Mouse (Mus musculus): ENCODE results near the gene Prl2b1. TPM values are rescaled to one million over a fixed set of nuclear protein-coding genes. Genes with fewer than 3 reads are reported as not detected.

Gene Prl2b1
- not detected in 2 replicates for polyA plus RNA-seq (2012; rRNA removed)

GRCm38 (mm10) chr13:27390746-27391145 is at the start of gene Prl2b1:
Prl2b1 (minus strand) TSS chr13:27390846.
- Histone ChIP-seq H3K4me1 (ENCODE audit: control insufficient read depth, insufficient read depth, low read length) (no peaks in the 10 kb centered on the region), H3K4me3 (replicated peaks; ENCODE audit: extremely low read depth, low read depth, low read length) (no peak within 1 kb of the TSS)
- DNase-seq, result no peak
- 71% methylated on average over 6 of the region's 6 CpGs for WGBS
- TF ChIP-seq CTCF (IDR thresholded peaks at IDR 0.05; ENCODE audit: insufficient read depth, low read length) (no peak), POLR2A (IDR thresholded peaks at IDR 0.05; ENCODE audit: borderline replicate concordance, extremely low read depth, low read depth, low read length) (no peak)

GRCm38 (mm10) chr13:27438588-27438987 is 47.9 kb upstream of the Prl2b1 start, which contains the start of gene Prl8a6:
Prl8a6 (minus strand) TSS chr13:27438688.
- 79% methylated on average over 3 of the region's 3 CpGs for WGBS
- no peak within 1 kb of the TSS for H3K4me3 ChIP-seq (replicated peaks; ENCODE audit: extremely low read depth, low read depth, low read length)
- TF ChIP-seq CTCF (IDR thresholded peaks at IDR 0.05; ENCODE audit: insufficient read depth, low read length) (no peak), POLR2A (IDR thresholded peaks at IDR 0.05; ENCODE audit: borderline replicate concordance, extremely low read depth, low read depth, low read length) (no peak)
- no peak for DNase-seq
- H3K4me1 ChIP-seq (ENCODE audit: control insufficient read depth, insufficient read depth, low read length), result no peaks in the 10 kb centered on the region

- Histone ChIP-seq H3K4me1 (ENCODE audit: control insufficient read depth, insufficient read depth, low read length) (no peaks in the 10 kb centered on the region), H3K4me3 (replicated peaks; ENCODE audit: extremely low read depth, low read depth, low read length) (no peak overlapping the region)
- WGBS, result 70% methylated on average over 1 of the region's 1 CpGs
- DNase-seq, result no peak
- no peak for TF ChIP-seq CTCF (IDR thresholded peaks at IDR 0.05; ENCODE audit: insufficient read depth, low read length)
- no peak for TF ChIP-seq POLR2A (IDR thresholded peaks at IDR 0.05; ENCODE audit: borderline replicate concordance, extremely low read depth, low read depth, low read length)
Observed at GRCm38 (mm10) chr13:27433159-27433558, 42.5 kb upstream of the Prl2b1 start.

- no peak overlapping the region for H3K4me3 ChIP-seq (replicated peaks; ENCODE audit: extremely low read depth, low read depth, low read length)
- TF ChIP-seq CTCF (IDR thresholded peaks at IDR 0.05; ENCODE audit: insufficient read depth, low read length), result no peak
- TF ChIP-seq POLR2A (IDR thresholded peaks at IDR 0.05; ENCODE audit: borderline replicate concordance, extremely low read depth, low read depth, low read length), result no peak
- no peaks in the 10 kb centered on the region for H3K4me1 ChIP-seq (ENCODE audit: control insufficient read depth, insufficient read depth, low read length)
- DNase-seq, result no peak
Observed at GRCm38 (mm10) chr13:27413640-27414039, 23.0 kb upstream of the Prl2b1 start.

GRCm38 (mm10) chr13:27399061-27399724 is 8.5 kb upstream of the Prl2b1 start:
- H3K4me1 ChIP-seq (ENCODE audit: control insufficient read depth, insufficient read depth, low read length), result no peaks in the 10 kb centered on the region
- no peak overlapping the region for H3K4me3 ChIP-seq (replicated peaks; ENCODE audit: extremely low read depth, low read depth, low read length)
- TF ChIP-seq POLR2A (IDR thresholded peaks at IDR 0.05; ENCODE audit: borderline replicate concordance, extremely low read depth, low read depth, low read length), result no peak
- WGBS, result 91% methylated on average over 7 of the region's 7 CpGs
- DNase-seq, result no peak

- H3K4me3 ChIP-seq (replicated peaks; ENCODE audit: extremely low read depth, low read depth, low read length), result no peak within 1 kb of the TSS
- no peaks in the 10 kb centered on the region for H3K4me1 ChIP-seq (ENCODE audit: control insufficient read depth, insufficient read depth, low read length)
- WGBS, result 66% methylated on average over 2 of the region's 2 CpGs
- no peak for TF ChIP-seq CTCF (IDR thresholded peaks at IDR 0.05; ENCODE audit: insufficient read depth, low read length)
- TF ChIP-seq POLR2A (IDR thresholded peaks at IDR 0.05; ENCODE audit: borderline replicate concordance, extremely low read depth, low read depth, low read length), result no peak
- DNase-seq, result no peak
Observed at GRCm38 (mm10) chr13:27345373-27345772, 45.3 kb downstream of the Prl2b1 start, which contains the start of gene Prl8a2. Prl8a2 (plus strand) TSS chr13:27345673.

- 45% methylated on average over 3 of the region's 3 CpGs for WGBS
- H3K4me1 ChIP-seq (ENCODE audit: control insufficient read depth, insufficient read depth, low read length), result no peaks in the 10 kb centered on the region
- no peak overlapping the region for H3K4me3 ChIP-seq (replicated peaks; ENCODE audit: extremely low read depth, low read depth, low read length)
- no peak for DNase-seq
- no peak for TF ChIP-seq CTCF (IDR thresholded peaks at IDR 0.05; ENCODE audit: insufficient read depth, low read length)
- TF ChIP-seq POLR2A (IDR thresholded peaks at IDR 0.05; ENCODE audit: borderline replicate concordance, extremely low read depth, low read depth, low read length), result no peak
Observed at GRCm38 (mm10) chr13:27342733-27343275, 47.8 kb downstream of the Prl2b1 start.

GRCm38 (mm10) chr13:27334989-27335388 is 55.7 kb downstream of the Prl2b1 start:
- WGBS, result 88% methylated on average over 1 of the region's 1 CpGs
- no peak overlapping the region for H3K4me3 ChIP-seq (replicated peaks; ENCODE audit: extremely low read depth, low read depth, low read length)
- TF ChIP-seq CTCF (IDR thresholded peaks at IDR 0.05; ENCODE audit: insufficient read depth, low read length) (no peak), POLR2A (IDR thresholded peaks at IDR 0.05; ENCODE audit: borderline replicate concordance, extremely low read depth, low read depth, low read length) (no peak)
- no peaks in the 10 kb centered on the region for H3K4me1 ChIP-seq (ENCODE audit: control insufficient read depth, insufficient read depth, low read length)
- DNase-seq, result no peak

Other genes starting within 250 kb of the Prl2b1 start
- not detected in 2 replicates for gene Prl3d3, start 234.1 kb downstream of the Prl2b1 start, polyA plus RNA-seq (2012; rRNA removed)
- gene Prl3c1, start 194.2 kb downstream of the Prl2b1 start, polyA plus RNA-seq (2012; rRNA removed), result not detected in 2 replicates
- gene Prl3b1, start 149.0 kb downstream of the Prl2b1 start, polyA plus RNA-seq (2012; rRNA removed), result not detected in 2 replicates
- not detected in 2 replicates for gene Prl3a1, start 131.4 kb downstream of the Prl2b1 start, polyA plus RNA-seq (2012; rRNA removed)
- gene Prl6a1, start 78.2 kb downstream of the Prl2b1 start, polyA plus RNA-seq (2012; rRNA removed), result not detected in 2 replicates
- gene Prl8a2, start 45.2 kb downstream of the Prl2b1 start, polyA plus RNA-seq (2012; rRNA removed), result not detected in 2 replicates
- gene Prl8a6, start 47.8 kb upstream of the Prl2b1 start, polyA plus RNA-seq (2012; rRNA removed), result not detected in 2 replicates
- not detected in 2 replicates for gene Prl8a8, start 122.4 kb upstream of the Prl2b1 start, polyA plus RNA-seq (2012; rRNA removed)
- gene Prl8a9, start 173.8 kb upstream of the Prl2b1 start, polyA plus RNA-seq (2012; rRNA removed), result not detected in 2 replicates
- not detected in 2 replicates for gene Prl8a1, start 191.3 kb upstream of the Prl2b1 start, polyA plus RNA-seq (2012; rRNA removed)
- not detected in 2 replicates for gene Prl7b1, start 219.7 kb upstream of the Prl2b1 start, polyA plus RNA-seq (2012; rRNA removed)

Data from lung, adult 2 months (tissue).